Mouse (Mus musculus) urinary bladder, postnatal 14 days (tissue): Measurements from ENCODE around the gene Mctp2.

Source experiments
- DNase-seq: peaks from one replicate; pipeline ENCODE4 v3.0.0; 2021; ENCODE audit warnings: low spot score

Mctp2 gene

GRCm38 (mm10) chr7:72089463-72090175 lies 216.8 kb downstream of the Mctp2 start:
- no peak for DNase-seq

- DNase-seq, result no peak
Measured at GRCm38 (mm10) chr7:72080705-72081104, 225.7 kb downstream of the Mctp2 start.

- DNase-seq, result no peak
Measured at GRCm38 (mm10) chr7:72078896-72079295, 227.5 kb downstream of the Mctp2 start.

- no peak for DNase-seq
Measured at GRCm38 (mm10) chr7:72071418-72072184, 234.8 kb downstream of the Mctp2 start.

- no peak for DNase-seq
Measured at GRCm38 (mm10) chr7:72068454-72068853, 238.0 kb downstream of the Mctp2 start.

- no peak for DNase-seq
Measured at GRCm38 (mm10) chr7:72066352-72066751, 240.1 kb downstream of the Mctp2 start.

- DNase-seq, result no peak
Measured at GRCm38 (mm10) chr7:72051759-72052158, 254.6 kb downstream of the Mctp2 start.

- no peak for DNase-seq
Measured at GRCm38 (mm10) chr7:72047588-72048585, 258.5 kb downstream of the Mctp2 start.
